Mouse (Mus musculus) thymus, postnatal 25 days (tissue): ENCODE results near the gene Rimkla.
A peak's percentile ranks its signal among the peaks of the same experiment; 100 is the strongest.
"Not testable (repeated sequence)": the region's sequence is repeated elsewhere in the genome, so short reads cannot be mapped to it uniquely, and the experiment has no call there.

Source experiments
- DNase-seq: peaks from one replicate; pipeline ENCODE4 v3.0.0; 2022

Gene Rimkla

GRCm38 (mm10) chr4:119492291-119492932 is at the start of gene Rimkla:
Rimkla (minus strand) TSS chr4:119492628.
- DNase-seq, result peak; percentile 75

GRCm38 (mm10) chr4:119540533-119540890 is 48.1 kb upstream of the Rimkla start:
- no peak for DNase-seq

GRCm38 (mm10) chr4:119539836-119540532 is 47.6 kb upstream of the Rimkla start:
- DNase-seq, result peak; percentile 68

- DNase-seq, result peak; percentile 93
These were observed 46.8 kb upstream of the Rimkla start, which contains the start of gene Frg2f1 for GRCm38 (mm10) chr4:119539031-119539824. Frg2f1 (minus strand) TSS chr4:119539529.

GRCm38 (mm10) chr4:119537436-119537835 is 45.0 kb upstream of the Rimkla start:
- no peak for DNase-seq

GRCm38 (mm10) chr4:119536615-119537014 is 44.2 kb upstream of the Rimkla start, which contains the start of gene Foxj3:
Foxj3 (plus strand) TSS chr4:119537004.
- DNase-seq, result not testable (repeated sequence)

GRCm38 (mm10) chr4:119535103-119535502 is 42.7 kb upstream of the Rimkla start:
- DNase-seq, result no peak

- DNase-seq, result peak; percentile 5
These were observed 39.4 kb upstream of the Rimkla start for GRCm38 (mm10) chr4:119531813-119532212.

GRCm38 (mm10) chr4:119526329-119526845 is 34.0 kb upstream of the Rimkla start:
- no peak for DNase-seq

GRCm38 (mm10) chr4:119524466-119524865 is 32.0 kb upstream of the Rimkla start:
- DNase-seq, result no peak

GRCm38 (mm10) chr4:119524010-119524409 is 31.6 kb upstream of the Rimkla start:
- DNase-seq, result no peak

- no peak for DNase-seq
These were observed 31.1 kb upstream of the Rimkla start for GRCm38 (mm10) chr4:119523575-119523974.

GRCm38 (mm10) chr4:119512731-119513141 is 20.3 kb upstream of the Rimkla start:
- DNase-seq, result no peak

- DNase-seq, result no peak
These were observed 19.2 kb upstream of the Rimkla start for GRCm38 (mm10) chr4:119511591-119511990.

- no peak for DNase-seq
These were observed 6.0 kb upstream of the Rimkla start for GRCm38 (mm10) chr4:119498319-119498848.

GRCm38 (mm10) chr4:119492933-119493327 is 502 bp upstream of the Rimkla start:
- no peak for DNase-seq

- DNase-seq, result peak; percentile 34
These were observed 1.6 kb downstream of the Rimkla start for GRCm38 (mm10) chr4:119490806-119491205.

- no peak for DNase-seq
These were observed 2.8 kb downstream of the Rimkla start for GRCm38 (mm10) chr4:119489666-119490065.

- DNase-seq, result no peak
These were observed 7.5 kb downstream of the Rimkla start for GRCm38 (mm10) chr4:119484882-119485281.

GRCm38 (mm10) chr4:119483051-119483450 is 9.4 kb downstream of the Rimkla start:
- DNase-seq, result peak; percentile 25

GRCm38 (mm10) chr4:119473150-119473549 is 19.3 kb downstream of the Rimkla start:
- DNase-seq, result no peak

GRCm38 (mm10) chr4:119472545-119472944 is 19.9 kb downstream of the Rimkla start:
- no peak for DNase-seq
